Mouse (Mus musculus) lung, postnatal 14 days (tissue): ENCODE data around the gene Stag1.

ENCODE experiments used
- DNase-seq: peaks from one replicate; pipeline ENCODE4 v3.0.0; 2021

The Stag1 gene

DNA sequence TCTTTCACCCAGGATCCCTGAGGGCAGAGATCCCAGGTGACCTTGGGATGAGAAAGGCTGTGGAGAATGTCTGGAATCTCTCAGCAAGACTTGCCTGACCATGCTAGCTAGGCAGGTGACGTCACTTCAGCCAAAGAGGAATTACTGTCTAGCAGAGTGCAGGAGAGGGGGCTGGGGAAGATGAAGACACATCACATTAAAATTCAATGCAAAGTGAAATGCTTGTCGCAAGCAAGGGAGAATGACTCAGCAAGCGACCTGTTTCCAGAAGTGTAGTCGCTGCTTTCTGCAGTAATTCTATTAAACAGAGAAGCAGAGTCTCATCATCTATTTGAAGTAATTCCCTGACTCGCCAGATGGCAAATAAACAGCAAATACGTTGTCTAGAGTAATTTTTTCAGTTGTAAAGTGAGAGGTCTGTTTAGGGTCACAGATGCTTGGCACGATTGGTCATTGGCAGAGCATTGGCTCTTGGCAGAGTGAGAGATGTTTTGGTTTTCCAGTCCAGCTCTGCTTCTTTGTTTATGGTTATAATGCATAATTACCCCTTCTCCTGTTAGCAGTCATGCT is 8.5 kb downstream of the Stag1 start:
- peak; percentile 41 for DNase-seq

DNA sequence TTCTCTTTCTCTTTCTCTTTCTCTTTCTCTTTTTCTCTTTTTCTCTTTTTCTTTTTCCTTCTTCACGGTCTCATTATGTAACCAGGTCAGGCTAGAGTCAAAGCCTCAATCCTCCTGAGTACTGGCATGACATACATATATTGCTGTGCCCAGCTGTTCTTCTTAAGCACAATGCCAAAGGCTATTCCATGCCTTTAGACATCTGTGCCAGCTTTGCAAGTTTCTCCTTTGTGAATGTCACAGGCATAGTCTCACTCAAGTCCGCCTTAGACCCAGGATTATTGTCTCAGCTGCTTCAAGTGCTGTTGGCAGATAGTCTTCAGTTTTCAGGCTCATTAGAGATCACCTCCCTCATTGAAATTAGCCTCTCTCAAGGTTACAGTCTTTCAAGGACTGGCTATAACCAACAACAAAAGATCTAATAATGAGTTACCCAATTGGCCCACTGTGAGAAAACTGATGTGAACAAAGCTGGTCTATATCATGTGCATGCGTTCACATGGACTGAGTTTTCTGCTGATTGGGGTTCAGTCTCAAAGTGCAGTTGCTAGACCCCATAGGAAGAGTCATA is 16.0 kb downstream of the Stag1 start:
- no peak for DNase-seq

DNA sequence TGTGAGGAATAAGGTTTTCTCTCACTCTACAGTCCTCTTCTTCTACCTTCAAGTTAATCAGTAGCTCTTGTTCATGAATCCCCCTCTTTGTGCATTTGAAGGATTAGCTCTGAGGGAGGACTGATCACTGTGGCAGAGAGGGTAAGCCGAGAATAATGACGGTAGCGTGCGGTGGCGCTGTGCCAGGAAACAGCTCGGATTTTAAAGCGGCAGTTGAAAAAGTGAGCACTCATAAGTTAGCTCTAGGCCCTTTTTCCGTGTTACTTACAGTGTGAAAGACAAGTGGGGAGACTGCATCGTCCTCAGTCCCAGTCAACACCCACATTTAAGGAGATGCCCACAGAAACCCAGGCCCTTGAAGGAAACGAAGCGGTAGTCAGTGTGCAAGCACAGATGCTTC is 19.3 kb downstream of the Stag1 start:
- DNase-seq, result peak; percentile 57

DNA sequence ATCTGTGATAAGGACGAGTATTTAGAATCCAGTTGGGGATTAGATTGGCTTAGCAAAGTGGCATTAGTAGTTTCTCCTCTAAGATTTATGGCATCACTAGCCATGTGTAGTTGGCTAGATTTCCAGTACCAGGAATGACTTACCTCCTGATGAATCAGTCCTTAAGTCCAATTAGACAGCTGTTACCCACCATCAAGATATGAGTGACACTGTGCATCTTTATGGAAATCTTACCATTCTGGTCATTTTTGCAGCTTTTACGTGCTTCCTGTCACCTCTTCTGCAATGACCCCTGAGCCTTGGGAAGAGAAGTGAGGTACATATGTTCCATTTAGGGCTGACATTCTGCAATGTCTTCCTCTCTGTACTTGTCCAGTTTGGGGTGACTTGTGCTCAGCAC is 28.7 kb downstream of the Stag1 start:
- no peak for DNase-seq

DNA sequence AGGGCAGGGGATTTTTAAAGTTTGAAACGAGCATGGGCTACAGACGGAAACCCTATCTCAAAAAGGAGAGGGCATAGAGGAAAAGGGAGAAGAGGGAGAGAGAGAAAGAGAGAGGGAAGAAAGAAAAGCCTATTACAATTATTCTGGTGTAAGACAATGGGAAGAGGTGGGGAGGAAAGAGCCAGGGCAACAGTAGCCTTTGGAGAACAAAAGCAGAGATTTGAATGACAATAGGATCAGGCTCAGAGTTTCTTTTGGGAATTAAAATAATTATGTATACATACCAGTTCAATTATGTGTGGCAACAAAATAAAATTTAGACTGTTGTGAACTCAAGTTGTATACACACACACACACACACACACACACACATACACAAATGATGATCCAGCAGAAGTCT is 43.2 kb downstream of the Stag1 start:
- no peak for DNase-seq

DNA sequence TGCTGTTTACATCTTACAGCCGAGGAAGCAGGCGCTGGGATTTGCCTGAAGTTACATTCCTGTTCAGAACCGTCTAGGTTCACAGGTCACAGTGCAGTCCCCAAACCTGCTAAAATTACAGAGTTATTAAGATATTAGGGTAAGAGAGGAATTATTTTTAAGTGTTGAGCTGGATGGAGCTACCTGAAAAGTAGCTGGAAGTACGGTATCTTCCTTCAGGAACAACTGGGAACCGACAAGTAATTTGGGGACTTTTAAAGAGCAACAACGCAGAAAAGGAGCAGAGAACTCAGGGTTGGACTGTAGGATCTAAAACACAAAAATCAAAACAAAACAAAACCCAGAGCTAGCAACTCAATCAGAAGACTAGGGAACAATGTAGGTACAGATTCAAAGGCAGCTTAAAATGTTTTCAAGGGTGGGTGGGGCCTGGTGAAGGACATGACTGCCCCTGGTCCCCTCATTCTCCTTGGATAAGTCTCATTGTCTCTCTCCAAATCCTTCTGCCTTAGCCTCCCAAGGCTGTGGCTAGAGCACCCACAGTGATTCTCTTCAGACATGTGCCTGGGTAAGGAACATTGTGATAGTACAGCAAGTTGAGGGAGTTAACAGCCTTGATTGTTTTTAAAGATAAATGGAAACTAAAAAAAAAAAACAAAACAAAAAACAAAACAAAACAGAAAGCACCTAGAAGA is 43.9 kb downstream of the Stag1 start:
- DNase-seq, result no peak

DNA sequence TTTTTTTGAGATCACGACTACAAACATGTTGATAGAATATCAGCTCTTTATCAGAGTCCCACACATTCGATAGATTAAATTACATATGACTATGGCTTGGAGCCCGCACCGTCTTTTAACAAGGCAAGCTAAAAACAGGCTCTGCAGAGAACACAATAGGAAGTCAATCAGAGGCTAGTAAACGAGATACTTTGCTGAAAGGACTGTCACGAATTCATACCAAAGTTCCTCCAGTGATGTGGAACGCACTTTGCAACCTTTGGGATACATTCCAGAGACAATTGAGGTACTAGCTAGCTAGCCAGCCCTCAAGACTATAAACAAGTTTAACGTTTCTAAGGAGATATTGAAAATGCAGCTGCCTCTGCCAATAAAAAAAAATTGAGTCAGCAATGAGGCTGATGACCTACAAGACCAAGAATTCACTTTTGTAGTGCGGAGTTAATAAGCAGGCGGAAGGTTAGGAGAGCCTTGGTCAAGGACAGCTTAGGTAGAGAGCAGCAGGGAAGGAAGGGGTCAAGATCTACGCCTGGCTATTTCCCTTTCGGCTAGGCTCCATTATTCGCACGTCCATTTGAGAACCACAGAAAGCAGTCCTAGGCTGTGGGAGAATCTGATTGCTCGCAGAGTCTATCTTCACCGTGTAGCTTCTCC is 44.7 kb downstream of the Stag1 start:
- DNase-seq, result no peak

DNA sequence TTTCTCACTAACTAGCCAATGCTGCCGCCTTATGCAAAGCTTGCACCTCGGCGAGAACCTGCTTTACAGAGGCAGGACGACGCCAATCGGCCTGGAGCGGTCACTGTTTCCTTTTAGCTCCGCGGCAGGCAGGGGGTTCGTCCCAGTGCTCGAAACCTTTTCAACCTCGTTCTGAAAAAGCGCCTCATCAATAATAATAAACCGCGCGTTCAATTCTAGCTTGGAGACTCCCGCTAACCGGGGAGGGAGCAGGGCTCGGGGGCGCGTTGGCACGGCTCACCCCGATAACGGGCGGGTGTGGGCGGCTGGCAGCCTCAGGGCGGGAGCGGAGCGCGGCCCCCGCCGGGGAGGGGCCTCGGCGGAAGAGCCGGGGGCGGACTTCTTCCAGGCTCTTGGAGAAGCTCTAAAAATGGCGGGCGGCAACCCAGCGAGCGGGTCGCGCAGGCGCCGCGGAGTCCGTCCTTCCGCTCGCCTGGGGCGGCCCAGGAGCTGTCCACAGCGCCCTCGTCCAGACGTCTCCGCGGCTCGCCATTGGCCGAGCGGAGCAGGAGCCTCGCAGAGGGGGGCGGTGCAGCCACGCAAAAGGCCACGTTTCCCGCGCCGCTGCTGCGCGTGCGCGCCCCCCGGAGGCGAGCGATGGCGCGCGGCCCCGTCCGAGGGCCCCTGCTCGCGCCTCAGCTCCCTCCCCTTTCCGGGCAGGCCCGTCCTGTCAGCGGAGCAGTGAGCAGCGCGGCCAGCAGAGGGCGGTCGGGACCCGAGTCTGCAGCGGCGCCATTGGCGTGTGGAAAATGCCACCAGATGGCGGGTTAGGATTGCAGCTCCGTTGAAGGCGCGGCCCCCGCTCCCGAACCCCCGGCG is 45.5 kb downstream of the Stag1 start:
- DNase-seq, result peak; percentile 100

DNA sequence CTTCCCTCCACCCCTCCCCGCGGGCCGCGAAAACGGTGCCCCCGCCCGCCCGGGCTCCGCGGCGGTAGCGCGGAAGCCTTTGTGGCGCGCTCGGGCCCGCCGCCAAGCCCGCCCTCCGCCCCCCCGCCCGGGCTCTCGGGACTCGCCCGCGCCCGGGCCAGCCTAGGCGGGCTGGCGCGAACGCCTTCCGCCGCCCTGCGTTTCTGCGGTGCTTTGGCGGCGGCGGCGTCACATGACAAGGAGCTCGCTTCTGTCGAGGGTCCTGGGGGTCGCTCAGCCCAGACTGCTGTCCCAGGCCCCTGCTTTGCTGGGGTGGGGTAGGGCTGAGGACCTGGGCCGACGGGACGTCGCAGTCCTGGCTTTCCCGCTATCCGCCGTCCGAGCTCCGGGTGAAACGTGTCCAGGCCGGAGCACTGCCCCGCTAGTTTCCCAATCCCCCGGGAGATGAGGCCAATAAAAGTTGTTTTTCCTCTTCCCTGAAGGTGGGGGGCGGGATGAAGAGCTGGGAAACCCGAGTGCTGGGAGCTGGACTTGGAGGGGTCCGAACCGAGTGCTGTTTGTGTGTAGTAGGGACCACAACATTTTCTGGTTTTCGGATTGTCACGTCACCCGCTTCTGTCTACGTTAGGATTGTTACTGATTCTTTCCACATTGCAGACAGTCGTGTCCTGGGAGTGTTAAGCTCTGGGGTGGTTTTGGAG is 46.6 kb downstream of the Stag1 start:
- peak; percentile 69 for DNase-seq

- DNase-seq, result no peak
Measured at GRCm38 (mm10) chr9:100645026-100645940, 47.7 kb downstream of the Stag1 start.

DNA sequence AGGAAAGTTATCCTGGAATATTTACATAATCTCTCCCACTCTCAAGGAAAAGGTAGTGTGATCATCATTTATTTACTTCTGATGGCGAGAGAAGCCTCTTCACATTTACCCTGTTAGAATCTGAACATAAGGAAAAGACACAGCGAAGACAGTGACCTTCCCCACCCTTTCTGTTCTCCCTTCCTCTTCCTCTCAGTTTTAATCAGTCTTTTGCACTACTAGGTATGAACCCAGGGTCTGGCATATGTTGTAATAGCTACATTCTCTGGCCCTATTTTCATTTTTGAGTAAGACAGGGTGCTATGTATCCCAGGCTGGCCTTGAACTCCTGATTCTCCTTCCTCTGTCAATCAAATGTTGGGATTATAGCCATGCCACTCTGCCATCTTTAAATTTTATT is 48.7 kb downstream of the Stag1 start:
- no peak for DNase-seq

DNA sequence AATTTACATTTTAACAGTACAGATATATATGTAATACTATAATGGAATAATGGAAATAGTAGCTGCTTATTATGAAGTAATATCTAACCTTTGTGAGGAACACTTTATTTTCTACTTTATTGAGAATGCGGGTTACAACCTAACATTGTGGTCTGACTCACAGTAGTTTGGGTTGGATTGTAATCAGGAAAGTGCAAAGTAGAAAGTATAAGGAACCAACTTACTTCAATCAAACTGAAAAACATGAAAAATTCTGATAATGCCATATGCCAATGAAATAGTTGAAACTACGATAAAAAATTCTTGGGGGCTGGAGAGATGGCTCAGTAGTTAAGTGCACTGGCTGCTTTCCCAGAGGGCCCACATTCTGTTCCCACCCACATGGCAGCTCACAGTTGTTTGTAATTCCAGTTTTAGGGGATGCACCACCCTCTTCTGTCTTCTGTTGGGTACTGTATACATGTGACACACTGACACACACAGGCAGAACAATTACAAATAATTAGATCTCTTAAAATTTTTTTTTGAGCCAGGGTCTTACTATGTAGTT is 50.3 kb downstream of the Stag1 start:
- DNase-seq, result no peak

GRCm38 (mm10) chr9:100654104-100654503 is 56.5 kb downstream of the Stag1 start:
- DNase-seq, result no peak

DNA sequence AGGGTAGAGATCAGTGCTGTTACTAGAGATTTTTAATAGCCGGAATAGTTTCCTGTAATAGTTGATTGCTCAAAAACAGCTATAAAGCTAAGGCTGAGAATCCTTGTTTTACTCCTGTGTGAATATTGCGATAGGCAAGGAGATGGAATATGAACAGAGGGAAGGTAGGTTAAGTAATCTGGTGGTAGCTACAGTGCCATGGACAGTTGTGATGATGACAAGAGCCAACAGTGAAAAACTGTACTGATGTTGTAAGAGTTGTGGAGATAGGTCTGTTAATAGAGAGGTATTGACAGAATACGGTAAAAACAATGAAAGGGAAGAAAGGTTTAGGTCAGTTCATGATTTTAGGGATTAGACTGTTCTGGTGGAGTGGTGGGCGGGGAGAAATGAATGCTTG is 58.5 kb downstream of the Stag1 start:
- no peak for DNase-seq

DNA sequence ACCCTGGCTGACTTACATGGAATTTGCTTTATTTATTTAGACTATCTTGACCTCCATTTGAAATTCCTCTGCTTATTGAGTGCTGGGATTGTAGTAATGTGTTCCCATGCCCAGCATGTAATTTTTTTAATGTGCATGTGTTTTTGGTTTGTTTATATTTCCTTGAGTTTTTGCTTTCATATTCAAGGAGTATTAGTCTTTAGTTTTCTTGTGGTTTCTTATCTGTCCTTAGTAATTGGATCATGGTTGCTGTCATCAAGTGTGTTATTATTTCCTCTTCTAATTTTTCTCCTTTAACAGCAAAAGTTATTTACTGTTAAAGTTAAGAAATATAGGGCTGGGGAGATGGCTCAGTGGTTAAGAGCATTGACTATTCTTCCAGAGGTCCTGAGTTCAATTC is 63.0 kb downstream of the Stag1 start:
- DNase-seq, result no peak

DNA sequence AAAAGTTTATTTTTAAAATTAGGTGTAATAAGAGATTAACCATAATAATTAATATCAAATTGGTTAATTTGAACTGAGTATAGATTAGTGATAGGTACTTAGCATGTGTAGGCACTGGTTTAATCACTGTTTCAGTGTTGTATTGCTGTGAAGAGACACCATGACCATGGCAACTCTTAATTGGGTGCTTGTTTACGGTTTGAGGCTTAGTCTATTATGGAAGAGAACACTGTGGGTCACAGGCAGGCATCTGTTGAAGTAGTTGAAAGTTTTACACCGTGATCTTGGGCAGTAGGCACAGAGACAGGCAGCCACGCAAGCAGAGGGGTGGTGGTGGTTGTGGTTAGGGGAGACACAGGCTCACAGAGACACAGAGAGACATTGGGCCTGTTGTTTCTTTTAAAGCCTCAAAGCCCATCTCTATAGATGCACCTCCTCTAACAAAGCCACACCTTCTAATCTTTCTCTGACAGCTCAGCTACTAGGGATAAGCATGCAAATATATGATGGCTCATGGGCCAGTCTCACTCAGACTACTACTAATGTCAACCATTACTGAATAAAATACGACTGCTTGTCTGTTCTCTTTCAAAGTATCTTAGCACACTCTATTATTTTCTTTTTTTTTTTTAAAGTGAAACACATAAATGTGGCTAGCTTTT is 66.0 kb downstream of the Stag1 start:
- no peak for DNase-seq

DNA sequence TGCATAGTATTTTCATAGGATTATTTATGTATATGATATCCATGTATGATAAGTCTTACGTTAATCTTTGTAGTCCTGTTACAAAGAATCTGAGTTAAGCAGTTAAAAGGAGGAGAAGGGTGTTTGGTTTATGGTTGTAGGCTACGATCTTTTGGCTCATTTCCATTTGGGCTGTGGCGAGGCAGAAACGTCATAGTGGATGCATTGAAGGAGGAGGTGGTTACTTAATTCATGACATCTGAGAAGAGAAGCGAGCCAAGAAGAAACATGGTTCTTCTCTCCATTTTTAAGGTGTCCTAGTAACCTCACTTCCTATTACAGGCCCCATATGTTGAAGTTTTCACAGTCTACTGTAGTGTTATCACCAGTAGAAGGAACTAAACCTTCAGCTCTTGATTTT is 72.6 kb downstream of the Stag1 start:
- no peak for DNase-seq

DNA sequence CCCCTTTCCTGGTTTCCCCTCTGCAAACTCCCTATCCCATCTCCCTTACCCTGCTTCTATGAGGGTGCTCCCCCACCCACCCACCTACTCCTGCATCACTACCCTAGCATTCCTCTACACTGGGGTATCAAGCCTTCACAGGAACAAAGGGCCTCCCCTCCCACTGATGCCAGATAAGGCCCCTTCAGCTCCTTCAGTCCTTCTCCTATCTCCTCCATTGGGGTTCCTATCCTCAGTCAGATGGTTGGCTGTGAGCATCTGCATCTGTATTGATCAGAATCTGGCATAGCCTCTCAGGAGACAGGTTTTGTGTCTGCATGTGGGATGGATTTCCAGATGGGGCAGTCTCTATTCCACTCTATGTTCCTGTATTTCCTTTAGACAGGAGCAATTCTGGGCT is 81.4 kb downstream of the Stag1 start:
- no peak for DNase-seq

DNA sequence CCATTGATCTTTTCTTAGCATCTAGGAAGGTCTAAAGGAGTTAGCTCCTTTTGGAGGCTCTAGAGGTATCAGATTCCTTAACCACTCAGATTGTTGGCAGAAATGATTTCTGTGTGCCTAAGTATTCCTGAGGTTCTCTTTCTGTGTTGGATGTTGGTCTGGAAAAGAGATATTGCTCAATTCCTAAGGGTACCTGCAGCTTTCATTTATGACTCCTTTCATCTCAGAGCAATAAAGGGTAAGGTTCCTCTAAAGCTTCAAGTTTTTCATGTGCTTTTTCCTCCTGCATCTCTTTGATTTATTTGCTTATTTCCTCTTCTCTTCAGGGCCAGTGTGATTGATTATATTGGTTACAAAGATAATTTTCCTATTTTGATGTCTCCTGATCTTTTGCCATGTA is 84.7 kb downstream of the Stag1 start:
- DNase-seq, result no peak

- peak; percentile 53 for DNase-seq
Measured at GRCm38 (mm10) chr9:100685769-100686487, 88.3 kb downstream of the Stag1 start.
